Mouse (Mus musculus) right cerebral cortex, adult 2 months (tissue): ENCODE measurements around the gene Gpatch4.

Source experiments
- DNase-seq, 2 experiments: peaks; one replicate each; pipeline ENCODE4 v3.0.0; 2021 to 2022; ENCODE audit warnings: low spot score in 2 of 2

Gene Gpatch4

DNA sequence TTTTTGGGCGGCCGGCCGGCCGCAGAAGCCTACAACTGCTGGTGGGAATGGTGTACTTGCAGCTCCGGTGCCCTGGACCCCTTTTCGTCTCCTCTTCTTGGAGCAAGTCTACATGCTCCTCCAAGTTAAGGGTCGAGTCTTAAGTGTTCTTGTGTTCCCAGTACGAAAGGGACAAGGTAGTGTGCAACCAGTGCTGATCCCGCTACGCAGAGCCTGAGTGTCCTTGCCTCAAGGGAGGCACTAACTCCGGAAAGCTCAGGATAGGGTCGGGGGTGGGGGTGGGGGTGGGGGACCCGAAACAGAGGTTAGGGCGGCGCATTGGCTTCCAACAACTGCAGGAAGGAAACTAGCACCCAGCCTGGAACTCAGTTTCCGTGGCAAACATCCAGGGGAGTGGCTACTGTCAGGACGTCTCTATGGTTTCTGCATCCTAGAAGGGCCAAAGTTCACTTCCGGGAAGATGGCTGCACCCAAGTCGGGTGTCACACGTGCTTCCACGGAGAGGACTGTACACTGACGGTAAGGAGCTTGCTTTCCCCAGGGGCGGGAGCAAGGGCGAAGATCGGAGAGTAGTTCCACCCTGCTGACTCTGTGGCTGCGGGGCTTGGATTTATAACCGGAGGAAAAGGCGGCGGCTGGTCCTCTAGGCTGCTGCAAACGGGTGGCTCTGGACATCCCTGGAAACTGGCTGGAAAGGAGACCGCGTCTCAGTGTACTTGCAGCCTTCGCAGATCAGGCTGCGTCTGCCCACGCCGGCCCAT lies at the start of gene Gpatch4:
Gene Gpatch4, plus strand, starts transcription at position 448 of the 761 bp plus-strand sequence.
- DNase-seq, result peak; percentile 88 to 89

DNA sequence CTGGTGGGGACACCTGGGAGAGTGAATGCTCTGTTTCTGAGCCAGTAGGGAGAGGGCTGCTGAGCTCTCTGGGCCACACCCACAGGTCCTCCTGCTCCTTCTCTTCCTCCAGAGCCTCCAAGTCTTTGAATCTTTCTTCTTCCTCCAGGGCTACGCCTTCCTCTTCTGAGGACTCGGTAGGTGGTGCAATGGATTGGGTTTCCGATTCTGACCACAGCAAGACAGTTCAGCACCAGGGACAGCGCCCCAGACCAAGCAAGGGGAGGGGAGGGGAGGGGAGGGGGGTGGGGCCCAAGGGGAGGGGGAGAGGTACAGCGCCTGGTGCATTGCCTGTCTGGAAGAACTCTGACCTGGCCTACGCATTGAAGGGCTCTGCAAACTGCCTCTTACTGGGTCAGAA lies 49.5 kb upstream of the Gpatch4 start:
- no peak for DNase-seq

DNA sequence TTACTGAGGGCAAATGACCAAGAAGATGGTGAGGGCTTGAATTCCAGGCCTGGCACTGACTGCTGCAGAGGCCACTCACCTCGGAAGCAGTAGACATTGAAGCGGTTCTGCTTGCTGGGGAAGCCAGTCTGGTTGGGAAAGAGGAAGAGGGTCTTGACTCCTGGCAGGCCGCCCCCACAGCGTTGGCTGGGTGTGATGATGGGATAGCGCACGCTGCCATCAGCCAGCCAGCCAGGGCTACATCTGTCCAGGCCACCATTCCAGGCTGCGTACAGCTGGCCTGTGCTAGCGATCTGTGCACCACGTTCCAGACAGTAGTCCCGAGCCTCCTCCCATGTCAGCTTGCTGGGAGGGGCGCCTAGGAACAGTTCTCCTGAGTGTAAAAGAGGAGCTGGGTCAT lies 47.6 kb upstream of the Gpatch4 start:
- DNase-seq, result no peak

DNA sequence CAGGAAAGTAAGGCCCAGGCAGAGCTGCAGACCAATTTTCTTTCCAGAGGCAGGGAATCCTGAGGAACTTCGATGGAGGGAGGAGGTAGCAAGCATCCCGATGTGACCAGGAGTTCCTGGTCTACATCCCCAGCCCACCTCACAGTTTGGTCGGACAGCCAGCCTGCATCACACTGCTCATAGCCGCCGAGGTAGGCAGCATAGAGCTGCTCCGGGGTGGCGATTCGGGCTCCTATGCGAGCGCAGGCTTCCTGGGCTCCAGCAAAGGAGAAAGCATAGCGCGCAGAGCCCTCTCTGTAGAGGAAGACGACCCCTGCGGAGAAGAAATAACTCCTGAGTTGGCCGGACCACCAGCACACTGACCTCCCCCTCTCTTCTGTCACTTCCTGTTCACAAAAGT lies 46.5 kb upstream of the Gpatch4 start:
- DNase-seq, result no peak

DNA sequence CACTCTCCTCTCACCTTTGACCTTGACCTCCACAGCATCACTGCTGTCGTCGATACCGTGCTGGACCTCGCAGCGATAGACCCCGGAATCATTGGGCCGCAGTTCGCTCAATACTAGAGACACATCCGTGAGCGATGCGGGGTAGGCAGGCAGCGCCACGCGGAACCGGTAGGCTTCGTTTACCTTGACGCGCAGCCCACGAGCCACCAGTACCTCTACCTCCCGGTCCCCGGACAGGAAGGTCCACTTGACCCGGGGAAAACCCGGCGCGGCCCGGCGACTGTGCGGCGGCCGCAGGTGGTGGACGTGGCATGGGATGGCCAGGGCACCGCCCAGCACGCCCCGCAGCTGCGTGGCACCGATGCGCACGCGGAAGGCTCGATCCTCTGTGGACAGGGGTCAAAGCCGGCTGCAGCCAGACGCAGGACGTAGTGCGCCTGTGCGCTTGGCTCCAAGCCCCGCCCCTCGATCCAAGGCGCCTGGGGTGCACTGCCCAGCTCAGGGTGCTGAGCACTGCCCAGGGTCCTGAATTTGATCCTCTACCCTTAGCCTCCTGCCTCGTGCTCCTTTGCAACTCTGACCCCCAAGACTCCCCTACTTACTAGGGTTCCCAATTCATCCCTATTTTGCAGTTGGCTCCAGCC lies 45.8 kb upstream of the Gpatch4 start:
- DNase-seq, result no peak

DNA sequence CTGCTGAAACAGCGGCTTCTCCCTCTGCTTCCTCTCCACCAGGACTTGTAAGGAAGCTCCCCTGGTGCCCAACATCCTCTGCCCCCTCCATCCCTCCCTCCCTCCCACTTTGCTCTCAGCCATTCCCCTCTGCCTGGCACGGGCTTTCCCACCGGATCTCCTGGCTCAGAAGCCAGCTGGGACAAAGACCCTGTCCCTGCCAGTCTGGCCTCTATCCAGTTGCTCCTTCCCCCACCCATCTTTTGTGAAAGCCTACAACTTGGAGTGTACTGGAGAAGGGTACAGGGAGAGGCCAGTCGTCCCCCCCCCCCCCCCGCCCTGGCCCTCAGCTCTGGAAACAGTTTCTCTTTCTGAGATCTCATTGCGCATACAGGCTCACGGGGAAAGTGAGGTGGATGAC lies 44.2 kb upstream of the Gpatch4 start:
- DNase-seq, result no peak

DNA sequence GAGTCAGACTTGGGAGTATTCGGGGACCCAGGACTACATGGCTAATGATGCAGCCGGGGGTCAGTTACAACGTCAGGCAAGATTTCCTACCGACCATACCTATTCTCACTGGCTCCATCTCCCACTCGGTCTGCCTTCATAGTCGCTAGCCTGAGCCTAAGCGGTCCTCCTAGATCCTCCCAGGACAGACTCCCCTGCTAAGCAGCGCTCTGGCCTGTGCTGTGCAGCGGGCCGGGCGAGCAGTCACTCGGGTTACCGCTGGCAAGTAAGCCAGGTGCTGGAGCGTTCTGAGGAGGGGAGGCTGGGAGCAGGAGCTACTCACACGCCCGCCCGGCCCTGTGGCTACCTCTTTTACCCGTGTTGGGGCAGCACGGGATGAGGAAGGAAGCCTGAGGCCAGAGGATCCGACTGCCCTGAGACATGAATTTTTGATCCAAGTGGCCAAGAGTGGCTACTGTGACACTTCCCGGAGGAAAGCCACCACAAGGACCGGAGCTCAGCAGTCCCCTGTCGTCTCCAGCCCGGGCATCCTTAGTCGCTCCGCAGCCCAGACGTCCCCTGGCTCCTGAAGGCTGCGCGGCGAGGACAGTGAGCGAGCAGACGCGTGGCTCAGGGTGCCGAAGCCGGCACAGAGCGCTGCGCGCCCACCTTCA lies 43.5 kb upstream of the Gpatch4 start:
- DNase-seq, result no peak

DNA sequence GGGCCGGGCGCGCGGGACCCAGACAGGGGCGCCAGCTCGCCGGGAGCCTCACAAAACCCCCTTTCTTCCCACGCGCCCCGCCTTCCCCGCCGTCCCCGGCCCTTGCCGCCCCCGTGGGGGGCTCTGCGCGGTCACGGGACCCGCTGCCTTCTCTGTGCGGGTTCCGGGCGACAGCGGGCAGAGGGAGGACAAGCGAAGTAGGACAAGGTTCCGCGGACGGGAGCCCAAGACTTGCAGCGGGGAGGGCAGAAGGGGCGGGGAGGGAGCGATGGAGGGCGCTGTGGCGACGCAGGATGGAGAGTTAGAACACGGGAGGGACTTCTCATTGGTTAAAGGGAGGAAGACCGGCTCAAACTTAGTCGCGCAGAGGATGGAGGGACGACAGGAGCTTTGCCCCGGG lies 42.7 kb upstream of the Gpatch4 start, which contains the start of gene Bcan:
Gene Bcan, minus strand, starts transcription at position 50 of the 400 bp plus-strand sequence.
- no peak for DNase-seq

DNA sequence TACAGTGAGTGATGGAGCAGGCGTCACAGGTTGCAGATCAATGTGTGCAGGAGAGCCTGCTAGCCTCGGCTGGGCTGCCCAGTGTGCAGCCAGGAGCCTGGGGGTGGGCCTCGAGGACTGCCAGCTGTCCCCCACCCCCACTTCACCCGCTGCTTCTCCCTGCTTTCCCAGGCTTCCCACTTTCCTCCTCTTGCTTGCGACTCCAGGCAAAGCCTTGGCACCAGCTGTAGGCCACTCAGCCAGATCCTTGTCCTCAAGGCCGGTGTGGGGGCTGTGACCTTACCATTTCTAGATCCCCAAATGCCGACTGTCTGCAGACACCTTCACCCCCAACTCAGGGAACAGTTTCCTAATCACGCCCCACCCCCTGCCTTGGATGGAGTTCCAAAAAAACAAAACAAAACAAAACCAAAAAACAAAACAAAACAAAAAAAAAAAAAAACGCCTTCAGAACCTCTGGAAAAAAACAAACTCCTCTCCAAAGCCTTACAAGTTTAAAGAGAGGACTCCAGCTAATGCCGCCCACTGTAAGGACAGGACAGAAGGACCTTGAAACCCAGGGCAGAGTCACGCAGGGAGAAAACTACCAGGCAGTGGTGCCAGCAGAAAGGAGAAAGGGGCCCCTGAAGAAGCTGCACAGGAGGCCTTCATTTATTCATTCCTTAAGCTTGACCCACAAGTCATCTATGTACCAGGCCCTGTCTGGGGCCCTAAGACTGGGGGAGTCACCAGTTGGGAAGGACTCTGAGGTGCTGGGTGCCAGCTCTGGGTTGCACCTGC lies 41.9 kb upstream of the Gpatch4 start:
- DNase-seq, result no peak

DNA sequence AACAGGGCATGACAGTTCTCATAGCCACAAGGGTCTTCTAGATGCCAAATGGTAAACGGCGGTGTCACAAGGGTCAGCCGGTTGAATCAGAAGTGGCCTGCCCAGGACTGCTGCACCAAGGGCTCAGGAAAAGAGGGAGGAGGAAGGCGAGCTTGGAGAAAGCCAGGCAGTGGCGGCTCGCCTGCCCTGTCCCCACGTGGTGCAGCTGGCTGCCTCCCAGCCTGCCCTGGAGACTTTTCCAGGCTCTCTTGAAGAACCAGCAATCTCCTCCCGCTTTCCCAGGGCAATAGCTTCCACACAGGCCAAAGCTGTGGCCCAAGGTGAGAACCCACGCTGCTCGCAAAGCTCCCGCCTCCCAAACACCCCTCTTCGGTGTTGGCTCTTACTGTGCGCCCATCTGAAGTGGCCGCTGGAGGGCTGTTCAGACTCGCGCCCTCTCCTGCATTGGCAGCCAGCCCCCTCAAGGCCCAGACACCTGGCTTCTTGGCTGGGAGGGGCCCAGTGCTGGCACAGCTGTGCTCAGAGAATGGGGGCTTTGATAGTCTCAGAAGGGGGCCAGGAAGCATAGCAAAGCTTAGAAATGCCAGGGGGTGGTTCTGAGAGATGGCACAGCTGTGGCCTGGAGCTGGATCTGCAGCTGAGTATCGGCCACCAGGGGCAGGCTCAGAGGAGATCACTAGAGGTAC lies 40.5 kb upstream of the Gpatch4 start:
- no peak for DNase-seq

DNA sequence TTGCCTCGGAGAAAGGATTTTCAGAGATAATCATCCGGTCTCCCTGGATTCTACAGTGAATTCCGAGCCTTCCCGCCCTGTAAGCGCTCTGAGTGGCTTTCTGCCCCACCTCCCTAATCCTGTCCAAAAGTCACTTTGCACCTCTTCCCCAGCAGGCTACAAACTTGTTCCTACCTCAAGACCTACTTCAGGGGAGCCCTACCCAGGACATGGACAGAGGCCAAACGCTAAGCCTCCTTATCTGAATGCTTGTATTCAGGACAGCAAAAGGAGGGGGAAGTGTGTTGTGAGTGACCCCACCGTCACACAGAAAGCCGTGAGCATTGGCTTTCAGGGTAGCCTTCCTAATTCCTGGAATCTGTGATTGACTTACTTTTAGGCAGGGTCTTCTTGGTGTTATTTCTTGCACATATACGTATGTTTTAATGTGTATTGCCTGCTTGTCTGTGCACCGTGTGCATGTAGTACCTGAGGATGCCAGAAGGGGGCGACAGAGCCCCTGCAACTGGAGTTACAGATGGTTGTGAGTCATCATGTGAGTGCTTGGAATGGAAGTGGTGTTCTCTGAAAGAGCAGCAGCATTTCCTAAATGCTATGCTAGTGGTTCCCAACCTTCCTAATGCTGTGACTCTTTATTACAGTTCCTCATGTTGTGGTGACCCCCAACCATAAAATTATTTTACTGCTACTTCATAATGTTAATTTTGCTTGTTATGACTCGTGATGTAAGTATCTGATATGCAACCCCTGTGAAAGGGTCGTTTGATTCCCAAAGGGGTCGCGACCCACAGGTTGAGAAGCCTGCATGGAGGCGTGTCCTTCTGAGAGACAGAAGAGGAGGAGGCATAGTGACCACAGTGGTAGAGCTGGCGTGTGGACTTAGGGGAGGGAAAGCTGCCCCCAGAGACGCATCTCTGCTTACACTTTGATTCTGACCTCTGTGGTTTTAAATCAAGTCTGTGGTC lies 36.8 kb upstream of the Gpatch4 start:
- DNase-seq, result no peak

DNA sequence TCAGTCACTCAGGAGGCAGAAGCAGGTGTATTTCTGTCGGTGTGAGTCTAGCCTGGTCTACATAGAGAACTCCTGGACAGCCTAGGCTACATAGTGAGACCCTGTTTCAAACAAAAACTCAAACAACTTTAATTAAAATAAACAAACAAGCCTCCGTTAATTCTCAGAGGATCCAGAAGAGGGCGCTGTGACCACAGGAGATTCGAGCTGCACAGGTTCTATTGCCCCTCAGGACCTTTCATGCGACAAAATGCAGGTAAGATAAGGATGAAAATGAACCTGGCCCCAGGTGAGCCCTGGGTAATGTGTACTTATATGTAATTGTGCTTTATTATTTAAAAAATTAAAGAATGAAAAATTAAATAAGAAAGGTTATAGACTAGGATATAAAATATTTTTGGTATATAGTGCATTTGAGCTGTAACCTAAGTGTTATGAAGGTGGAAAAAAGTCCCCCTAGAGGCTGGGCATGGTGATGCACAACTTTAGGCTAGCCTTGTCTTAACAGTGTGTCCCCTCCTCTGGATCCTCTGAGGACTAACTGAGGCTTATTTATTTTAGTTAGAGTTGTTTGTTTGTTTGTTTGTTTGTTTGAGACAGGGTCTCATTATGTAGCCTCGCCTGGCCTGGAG lies 32.2 kb upstream of the Gpatch4 start:
- DNase-seq, result no peak

DNA sequence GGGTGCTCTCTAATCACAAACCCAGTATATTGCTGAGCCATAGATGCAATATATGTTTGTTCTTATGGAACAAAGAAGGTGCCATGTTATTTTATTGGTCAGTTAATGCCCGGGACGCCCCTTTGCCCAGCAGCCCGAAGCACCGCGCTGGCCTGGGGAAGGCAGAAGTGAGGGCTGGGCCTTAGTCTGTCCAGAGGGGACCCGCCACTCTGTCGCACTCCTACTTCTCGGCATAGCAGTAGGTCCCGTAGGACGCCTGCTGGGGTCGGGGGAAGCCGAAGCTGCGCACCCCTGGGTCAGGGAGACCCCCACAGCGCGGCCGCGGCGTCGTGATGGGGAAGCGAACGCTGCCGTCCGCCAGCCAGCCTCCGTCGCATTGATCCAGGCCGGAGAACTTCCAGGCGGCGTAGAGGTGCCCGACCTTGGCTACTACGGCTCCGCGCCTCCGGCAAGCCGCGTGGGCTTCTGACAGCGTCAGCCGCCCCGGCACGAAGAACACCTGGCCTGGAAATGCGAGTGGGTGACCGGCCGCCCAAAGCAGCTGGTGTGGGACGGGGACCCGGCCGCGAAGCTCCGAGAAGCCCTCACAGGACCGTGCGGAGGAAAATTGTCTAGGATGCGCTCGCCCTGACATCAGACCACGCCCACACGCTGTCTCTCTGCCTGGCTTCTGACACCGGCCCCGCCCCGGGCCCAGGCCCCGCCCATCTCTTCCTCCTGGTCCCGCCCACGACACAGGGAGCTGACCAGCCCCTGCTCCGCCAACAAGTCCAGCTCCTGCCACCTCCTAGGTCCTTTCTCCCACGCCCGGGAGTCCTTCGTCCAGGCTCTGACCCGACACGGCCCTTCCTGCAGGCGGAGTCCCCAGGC lies 20.4 kb upstream of the Gpatch4 start:
- DNase-seq, result peak; percentile 64 to 76

DNA sequence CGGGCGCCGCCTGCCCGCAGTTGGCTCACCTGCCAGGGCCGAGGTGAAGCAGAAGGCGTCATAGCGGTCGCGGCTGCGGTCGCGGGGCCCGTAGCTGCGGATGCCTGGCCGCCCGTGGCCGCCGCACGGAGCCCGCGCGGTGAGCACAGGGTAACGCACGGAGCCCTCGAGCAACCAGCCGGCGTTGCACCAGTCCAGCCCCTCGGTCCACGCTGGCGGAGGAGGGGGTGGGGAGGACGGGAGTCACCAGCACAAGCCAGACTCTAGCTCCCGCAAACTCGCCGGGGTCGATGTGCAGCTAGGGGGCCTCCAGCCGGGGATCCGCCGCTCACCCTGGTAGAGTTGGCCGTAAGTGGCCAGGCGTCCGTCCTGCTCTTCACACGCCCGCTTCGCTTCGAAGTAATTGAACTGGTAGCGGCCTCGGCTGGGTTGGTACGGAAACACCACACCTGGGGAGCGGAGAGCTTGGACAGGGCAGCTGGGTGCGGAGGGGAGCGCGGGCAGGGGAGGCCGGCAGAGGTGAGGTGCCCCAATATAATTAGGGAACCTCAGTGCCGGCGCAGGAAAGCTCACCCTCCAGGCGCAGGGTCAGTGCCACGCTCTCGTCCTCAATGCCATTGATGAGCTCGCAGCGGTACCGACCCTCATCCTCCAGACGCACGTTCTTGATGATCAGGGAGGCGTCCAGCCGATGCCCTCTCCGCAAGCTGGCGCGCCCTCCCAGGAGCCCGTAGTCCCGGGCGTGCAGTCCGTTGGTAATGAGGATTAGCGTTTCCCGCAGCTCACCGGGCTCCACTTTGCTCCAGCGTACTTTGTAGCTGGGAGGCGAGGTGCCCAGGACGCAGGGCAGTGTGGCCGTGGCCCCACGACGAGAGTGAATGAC lies 19.5 kb upstream of the Gpatch4 start:
- DNase-seq, result no peak

DNA sequence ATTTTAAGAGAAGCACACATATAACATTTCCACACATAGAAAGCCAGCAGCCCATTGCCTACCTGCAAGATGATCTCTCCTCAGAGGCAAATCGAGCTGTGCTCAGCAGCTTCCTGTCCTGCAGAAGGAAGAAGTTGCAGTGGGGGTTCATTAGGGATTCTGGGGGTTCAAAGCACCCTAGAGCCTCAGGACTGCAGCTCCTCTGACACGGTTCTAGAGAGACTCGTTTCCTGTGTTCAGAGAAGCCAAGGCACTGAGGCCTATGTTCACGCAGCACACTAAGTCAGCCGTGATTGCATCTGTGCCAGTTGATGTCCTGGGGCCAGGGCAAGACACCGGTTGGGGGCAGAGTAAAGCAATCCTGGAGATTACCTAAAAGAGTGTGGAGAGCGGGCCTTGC lies 16.1 kb upstream of the Gpatch4 start:
- no peak for DNase-seq

DNA sequence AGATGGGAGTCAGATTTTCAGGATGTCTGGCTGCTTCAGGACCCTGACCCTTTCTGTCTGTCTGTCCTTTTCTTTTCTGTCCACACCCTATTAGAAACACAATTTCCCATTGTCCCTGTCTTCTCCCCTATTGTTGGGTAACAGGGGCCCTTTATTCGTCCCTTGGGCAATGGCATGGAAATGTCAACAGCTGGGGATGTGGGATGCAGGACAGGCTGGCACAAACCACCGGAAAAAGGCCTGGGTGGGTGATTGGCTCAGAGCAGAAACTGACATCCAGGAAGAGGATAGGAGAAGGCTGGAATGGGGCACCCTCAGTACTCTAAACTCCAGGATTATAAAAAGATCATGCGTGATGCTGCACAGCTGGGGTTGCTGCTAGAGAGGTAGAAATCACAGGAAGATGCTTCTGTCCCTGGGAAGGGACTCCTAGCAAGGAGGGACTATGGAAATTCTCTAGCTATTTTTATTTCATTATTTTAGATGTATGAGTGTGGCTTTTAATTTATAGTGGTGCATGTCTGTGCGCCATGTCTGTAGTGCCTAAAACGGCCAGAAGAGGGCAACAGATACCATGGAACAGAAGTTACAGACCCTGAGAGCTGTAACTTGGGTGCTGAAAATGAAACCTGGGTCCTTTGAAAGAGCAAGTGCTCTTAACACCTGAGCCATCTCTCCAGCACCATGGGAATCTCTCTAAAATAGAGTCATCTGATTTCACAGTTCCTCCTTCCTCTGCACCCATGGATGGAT lies 15.3 kb upstream of the Gpatch4 start, which contains the start of gene Hapln2:
Gene Hapln2, minus strand, starts transcription at position 150 of the 753 bp plus-strand sequence.
- no peak for DNase-seq
